Mouse (Mus musculus) myocyte (in vitro differentiated cells): ENCODE measurements around the gene Vmn2r83.

ENCODE experiments used
- MYOD1 ChIP-seq, 3 experiments: IDR thresholded peaks; one replicate each; pipeline ENCODE4 v1.6.1; 2011; ENCODE audit warnings: control low read depth in 2 of 3, low read depth in 2 of 3, mild to moderate bottlenecking in 2 of 3, moderate library complexity in 1 of 3; ENCODE audit not compliant: insufficient read length in 2 of 3, control insufficient read depth in 1 of 3
- MYOG ChIP-seq, 3 experiments: IDR thresholded peaks; one replicate each; pipeline ENCODE4 v1.6.1; 2011; ENCODE audit warnings: control low read depth in 2 of 3, low read depth in 2 of 3, mild to moderate bottlenecking in 2 of 3; ENCODE audit not compliant: insufficient read length in 2 of 3, control insufficient read depth in 1 of 3, insufficient read depth in 1 of 3
- POLR2A ChIP-seq: IDR thresholded peaks from one replicate; pipeline ENCODE4 v1.6.1; 2011; ENCODE audit warnings: low read depth, mild to moderate bottlenecking, control low read depth, moderate library complexity; ENCODE audit not compliant: insufficient read length
- POLR2AphosphoS2 ChIP-seq: IDR thresholded peaks from one replicate; pipeline ENCODE4 v1.6.1; 2011; ENCODE audit warnings: low read depth, control low read depth; ENCODE audit not compliant: insufficient read length
- TCF12 ChIP-seq: IDR thresholded peaks from one replicate; pipeline ENCODE4 v1.6.1; 2011; ENCODE audit warnings: mild to moderate bottlenecking, control low read depth; ENCODE audit not compliant: poor library complexity, insufficient read depth, severe bottlenecking

- no peak for TF ChIP-seq MYOG (IDR thresholded peaks at IDR 0.05; ENCODE audit: control insufficient read depth in 1 of 3, insufficient read depth in 1 of 3, insufficient read length in 2 of 3, low read depth in 2 of 3)
- TF ChIP-seq POLR2A: no peak
- TF ChIP-seq TCF12: no peak
- TF ChIP-seq POLR2AphosphoS2: no peak
- no peak for TF ChIP-seq MYOD1 (IDR thresholded peaks at IDR 0.05; ENCODE audit: control insufficient read depth in 1 of 3, insufficient read length in 2 of 3, low read depth in 2 of 3)
Measured at GRCm38 (mm10) chr10:79536461-79537080, 68.0 kb downstream of the Vmn2r83 start.
